Mouse (Mus musculus) layer of hippocampus, adult 11-12 months (tissue): ENCODE measurements around the gene 1700011L22Rik.

Experiments used
- DNase-seq: peaks from one replicate; pipeline ENCODE4 v3.0.0; 2022; ENCODE audit warnings: low spot score

Gene 1700011L22Rik

DNA sequence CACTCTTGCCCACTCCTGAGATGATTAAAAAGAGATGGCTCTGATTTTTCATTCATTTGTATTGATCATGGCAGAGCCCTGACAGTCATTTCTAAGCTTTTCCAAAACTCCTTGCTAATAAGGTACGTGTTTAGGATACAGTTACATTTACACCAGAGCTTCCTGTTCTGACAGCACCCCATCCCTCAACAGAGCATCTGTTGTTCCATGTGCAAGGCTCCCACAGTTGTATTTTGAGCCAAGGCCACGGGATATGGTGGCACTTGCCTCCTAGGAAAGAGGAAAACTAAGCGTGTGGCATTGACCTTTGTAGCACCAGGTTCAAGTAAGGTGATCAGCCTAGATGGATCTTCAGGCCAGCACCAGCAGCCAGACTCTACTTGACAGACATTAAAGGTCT is 83.1 kb downstream of the 1700011L22Rik start:
- no peak for DNase-seq

GRCm38 (mm10) chr8:79164336-79164735 is 84.0 kb downstream of the 1700011L22Rik start:
- no peak for DNase-seq

DNA sequence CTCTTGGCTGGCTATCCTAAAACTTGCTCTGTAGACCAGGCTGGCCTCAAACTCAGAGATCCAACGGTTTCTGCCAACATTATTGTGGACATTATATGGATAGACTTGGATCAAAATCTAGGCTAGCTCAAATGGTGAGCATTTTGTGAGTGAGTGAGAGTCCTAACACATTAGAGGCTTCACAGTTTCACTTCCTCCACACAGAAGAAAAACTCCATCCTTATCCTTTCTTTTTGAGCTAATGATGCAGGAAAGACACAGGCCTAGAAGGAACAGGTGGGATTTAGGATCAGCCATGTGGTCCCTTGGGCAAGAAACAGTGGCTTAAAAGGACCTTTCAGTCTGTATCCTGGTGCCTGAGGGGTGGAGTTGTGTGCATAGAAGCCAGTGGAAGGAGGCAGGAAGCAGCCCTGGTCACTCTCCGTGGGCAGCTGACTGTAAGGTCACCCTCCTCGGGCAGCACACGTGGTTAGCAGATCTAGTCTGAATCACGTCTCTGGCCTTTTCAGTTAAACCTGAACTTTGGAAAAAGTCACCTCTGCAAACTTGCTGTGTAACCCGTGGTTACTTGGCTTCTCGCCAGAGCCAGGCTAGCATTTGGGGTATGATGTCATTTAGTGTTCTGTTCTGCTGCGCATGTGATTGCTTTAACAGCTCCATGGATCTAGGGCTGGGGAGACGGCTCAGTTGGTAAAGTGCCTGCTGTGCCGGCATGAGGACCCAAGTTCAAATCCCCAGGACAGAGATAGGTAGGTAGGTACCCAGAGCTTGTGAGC is 85.6 kb downstream of the 1700011L22Rik start:
- DNase-seq = peak; percentile 78

DNA sequence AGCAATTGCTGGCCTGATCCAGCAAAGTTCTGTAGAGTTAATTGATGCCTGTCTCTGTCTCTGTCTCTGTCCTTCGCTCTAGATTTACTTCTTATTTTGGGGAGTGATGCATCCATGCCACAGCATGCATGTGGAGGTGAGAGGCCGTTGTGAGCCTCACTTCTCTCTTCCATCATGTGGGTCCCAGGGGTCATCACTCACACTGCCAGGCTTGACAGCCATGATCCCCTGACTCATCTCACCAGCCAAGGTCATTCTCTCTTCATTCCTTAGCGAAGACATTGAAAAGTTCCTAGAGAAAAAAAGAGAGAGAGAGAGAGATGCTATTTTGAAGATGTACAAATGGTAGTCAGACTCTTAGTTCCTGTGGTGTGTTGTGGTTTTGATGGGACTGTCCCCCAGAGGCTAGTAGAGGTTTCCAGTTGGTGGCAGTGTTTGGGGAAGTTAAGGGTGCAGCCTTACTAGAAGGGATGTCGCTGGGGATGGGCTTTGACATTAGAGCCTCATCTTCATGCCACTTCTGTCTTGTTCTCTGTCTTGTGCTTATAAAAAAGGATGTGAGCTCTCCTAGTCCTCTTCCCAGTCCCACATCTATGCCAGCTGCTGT is 87.1 kb downstream of the 1700011L22Rik start:
- DNase-seq = no peak
